Mouse (Mus musculus) CH12.LX (cell line): ENCODE measurements around the gene Srarp. TPM values are rescaled to one million over a fixed set of nuclear protein-coding genes. Genes with fewer than 3 reads are reported as not detected.

Experiments used
- DNase-seq: peaks from one replicate; pipeline ENCODE4 v3.0.0-alpha.2; 2013; ENCODE audit errors: extremely low read depth
- H3K27ac ChIP-seq: 2 replicates; pipeline ENCODE4 v1.5.1; 2012; ENCODE audit warnings: low read depth, mild to moderate bottlenecking, control low read depth, moderate library complexity; ENCODE audit not compliant: insufficient read depth
- H3K27me3 ChIP-seq: replicated peaks from 2 replicates; pipeline ENCODE3; 2012; ENCODE audit warnings: inconsistent platforms
- H3K36me3 ChIP-seq, 2 experiments: replicated peaks in 1 of 2; 2 replicates each; pipeline versions ENCODE3 to v1.6.1; 2012; ENCODE audit warnings: inconsistent platforms in 1 of 2, low read length in 1 of 2, mild to moderate bottlenecking in 1 of 2, mixed read lengths in 1 of 2, moderate library complexity in 1 of 2; ENCODE audit not compliant: control insufficient read depth in 1 of 2, insufficient read depth in 1 of 2
- H3K4me1 ChIP-seq, 2 experiments: 2 replicates each; pipeline ENCODE4 v1.6.1; 2012; ENCODE audit warnings: inconsistent platforms in 1 of 2, moderate library complexity in 1 of 2; ENCODE audit not compliant: insufficient read depth in 2 of 2, control insufficient read depth in 1 of 2
- H3K4me2 ChIP-seq: 2 replicates; pipeline ENCODE4 v1.6.1; 2012; ENCODE audit warnings: low read depth, mild to moderate bottlenecking, control low read depth; ENCODE audit not compliant: poor library complexity, insufficient read depth, severe bottlenecking
- H3K4me3 ChIP-seq, 3 experiments: fragments of 150-350 bp in 1 of 3; sonication (generic) in 1 of 3; replicated peaks in 1 of 3; 2 replicates each; pipeline versions ENCODE3 to v1.5.1; 2011 to 2012; ENCODE audit warnings: low read depth in 2 of 3, low read length in 2 of 3, mild to moderate bottlenecking in 2 of 3, moderate library complexity in 2 of 3, control low read depth in 1 of 3, improper control_type of control experiment in 1 of 3, inconsistent platforms in 1 of 3, mixed read lengths in 1 of 3; ENCODE audit not compliant: poor library complexity in 1 of 3
- H3K79me2 ChIP-seq: replicated peaks from 2 replicates; pipeline ENCODE4 v1.6.1; 2012; ENCODE audit warnings: mild to moderate bottlenecking, moderate library complexity; ENCODE audit not compliant: control insufficient read depth, poor library complexity, insufficient read depth, severe bottlenecking; ENCODE audit errors: extremely low read depth
- H3K9ac ChIP-seq: 2 replicates; pipeline ENCODE4 v1.6.1; 2012; ENCODE audit warnings: low read depth, mild to moderate bottlenecking, control low read depth, moderate library complexity; ENCODE audit not compliant: insufficient read depth
- H3K9me3 ChIP-seq: replicated peaks from 2 replicates; pipeline ENCODE3; 2012; ENCODE audit warnings: low read length, inconsistent platforms, mixed read lengths
- BHLHE40 ChIP-seq: IDR thresholded peaks from 2 replicates; pipeline ENCODE4 v1.6.1; 2011; ENCODE audit warnings: mild to moderate bottlenecking, low read depth, low read length, improper control_type of control experiment
- CHD1 ChIP-seq: IDR thresholded peaks from 2 replicates; pipeline ENCODE4 v1.6.1; 2012; ENCODE audit warnings: low read depth, low read length, improper control_type of control experiment, inconsistent platforms
- CTCF ChIP-seq, 2 experiments: IDR thresholded peaks in 1 of 2; conservative IDR thresholded peaks in 1 of 2; 2 replicates each; pipeline ENCODE4 v1.5.1; 2011 to 2012; ENCODE audit warnings: low read depth in 2 of 2, low read length in 2 of 2, improper control_type of control experiment in 1 of 2, inconsistent platforms in 1 of 2, mild to moderate bottlenecking in 1 of 2, moderate library complexity in 1 of 2
- E2F4 ChIP-seq: IDR thresholded peaks from 2 replicates; pipeline ENCODE4 v1.6.1; 2011; ENCODE audit warnings: low read depth, low read length, improper control_type of control experiment; ENCODE audit not compliant: insufficient replicate concordance
- ETS1 ChIP-seq: conservative IDR thresholded peaks from 2 replicates; pipeline ENCODE4 v1.6.1; 2012; ENCODE audit warnings: low read depth, mild to moderate bottlenecking, inconsistent platforms, low read length, improper control_type of control experiment, moderate library complexity
- HCFC1 ChIP-seq: IDR thresholded peaks from 2 replicates; pipeline ENCODE4 v1.6.1; 2012; ENCODE audit warnings: low read depth, mild to moderate bottlenecking, inconsistent platforms, low read length, improper control_type of control experiment
- IRF4 ChIP-seq: IDR thresholded peaks from 2 replicates; pipeline ENCODE4 v1.6.1; 2014; ENCODE audit warnings: low read depth, mild to moderate bottlenecking, inconsistent platforms, low read length, improper control_type of control experiment
- POLR2A ChIP-seq: IDR thresholded peaks from 2 replicates; pipeline ENCODE4 v1.6.1; 2011; ENCODE audit warnings: low read depth, mild to moderate bottlenecking, improper control_type of control experiment, low read length
- RCOR1 ChIP-seq: conservative IDR thresholded peaks from 2 replicates; pipeline ENCODE4 v1.6.1; 2012; ENCODE audit warnings: low read depth, mild to moderate bottlenecking, inconsistent platforms, low read length, improper control_type of control experiment
- SIN3A ChIP-seq: IDR thresholded peaks from 2 replicates; pipeline ENCODE4 v1.6.1; 2012; ENCODE audit warnings: low read length, improper control_type of control experiment, inconsistent platforms
- TBP ChIP-seq: conservative IDR thresholded peaks from 2 replicates; pipeline ENCODE4 v1.6.1; 2011; ENCODE audit warnings: low read depth, low read length, improper control_type of control experiment
- USF1 ChIP-seq: IDR thresholded peaks from 2 replicates; pipeline ENCODE4 v1.6.1; 2014; ENCODE audit warnings: low read depth, mild to moderate bottlenecking, inconsistent platforms, low read length, improper control_type of control experiment
- ZC3H11A ChIP-seq: IDR thresholded peaks from 2 replicates; pipeline ENCODE4 v1.6.1; 2012; ENCODE audit warnings: low read depth, mild to moderate bottlenecking, inconsistent platforms, low read length, improper control_type of control experiment
- ZKSCAN1 ChIP-seq: IDR thresholded peaks from 2 replicates; pipeline ENCODE4 v1.6.1; 2012; ENCODE audit warnings: low read depth, inconsistent platforms, low read length, improper control_type of control experiment, borderline replicate concordance
- ZMIZ1 ChIP-seq: IDR thresholded peaks from 2 replicates; pipeline ENCODE4 v1.6.1; 2012; ENCODE audit warnings: low read depth, mild to moderate bottlenecking, inconsistent platforms, low read length, improper control_type of control experiment
- dilution Hi-C: fragments of 300-500 bp; cut with MboI; formaldehyde crosslinking; loops from 2 replicates; pipeline ENCODE4 v1.14.3; 2020; ENCODE audit warnings: low sequenced_read_pairs; ENCODE audit not compliant: extremely low pct_unique_long_range_greater_than_20kb, extremely low pct_ligation_motif_present
- in situ Hi-C: fragments of 300-500 bp; cut with MboI; formaldehyde crosslinking; loops from 3 replicates; pipeline ENCODE4 v1.14.3; 2019; ENCODE audit warnings: low sequenced_read_pairs, low pct_ligation_motif_present, low pct_unique_long_range_greater_than_20kb, mixed read lengths
- polyA plus RNA-seq: library from polyadenylated mRNA; unstranded; fragments of >175 nt; gene quantifications from 2 replicates; pipeline ENCODE4 v1.2.1, GENCODE M21; 2012; ENCODE audit warnings: low read depth; ENCODE audit not compliant: insufficient read length
- total RNA-seq, 2 experiments: library from RNA; depleted of rRNA; stranded (reverse); fragments of 300-350 nt in 1 of 2; fragments of >200 nt in 1 of 2; gene quantifications; 2 replicates each; pipeline ENCODE4 v1.2.3; 2012 to 2014

Srarp gene
- total and polyA plus RNA-seq, 3 experiments: not detected

DNA sequence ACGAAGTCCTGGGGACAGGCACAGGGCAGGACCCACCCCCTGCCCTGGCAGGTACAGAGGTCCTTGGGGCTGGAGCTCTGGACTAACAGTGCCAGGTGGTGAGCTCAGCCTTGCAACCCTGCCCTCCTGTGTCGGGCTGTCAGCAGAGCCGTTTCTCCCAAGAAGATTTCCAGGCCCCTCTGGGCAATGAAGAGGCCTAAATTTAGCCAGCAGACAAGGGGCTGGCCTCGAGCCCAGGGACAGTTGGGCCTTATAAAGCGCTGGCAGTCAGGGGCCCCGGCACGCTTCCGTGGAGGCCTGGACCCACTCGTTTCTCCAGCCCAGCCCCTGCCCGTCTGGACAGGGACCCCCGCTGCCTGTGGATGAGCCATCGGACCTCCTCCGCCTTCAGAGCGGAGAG is 14.5 kb downstream of the Srarp start:
- DNase-seq: no peak
- Histone ChIP-seq H3K4me3 (no peak overlapping the region), H3K4me2 (no peak overlapping the region), H3K79me2 (no peaks in the 10 kb centered on the region), H3K4me1 (peaks cover 9 to 56% of the 10 kb centered on the region in 2 experiments), H3K27me3 (no peaks in the 10 kb centered on the region), H3K9ac (no peak overlapping the region), H3K27ac (no peak overlapping the region), H3K36me3 (no peaks in the 10 kb centered on the region), H3K9me3 (no peaks in the 10 kb centered on the region)
- dilution Hi-C loops (no loop called here), in situ Hi-C loops (loop anchor here (25.0 kb wide), 2 partner anchors 541 to 666 kb away; partner anchors contain the start of gene Tmem51)
- TF ChIP-seq SIN3A (no peak), CHD1 (no peak), BHLHE40 (no peak), ETS1 (no peak), RCOR1 (no peak), USF1 (no peak), ZMIZ1 (no peak), HCFC1 (no peak), IRF4 (no peak), ZKSCAN1 (no peak), ZC3H11A (no peak), POLR2A (no peak)

DNA sequence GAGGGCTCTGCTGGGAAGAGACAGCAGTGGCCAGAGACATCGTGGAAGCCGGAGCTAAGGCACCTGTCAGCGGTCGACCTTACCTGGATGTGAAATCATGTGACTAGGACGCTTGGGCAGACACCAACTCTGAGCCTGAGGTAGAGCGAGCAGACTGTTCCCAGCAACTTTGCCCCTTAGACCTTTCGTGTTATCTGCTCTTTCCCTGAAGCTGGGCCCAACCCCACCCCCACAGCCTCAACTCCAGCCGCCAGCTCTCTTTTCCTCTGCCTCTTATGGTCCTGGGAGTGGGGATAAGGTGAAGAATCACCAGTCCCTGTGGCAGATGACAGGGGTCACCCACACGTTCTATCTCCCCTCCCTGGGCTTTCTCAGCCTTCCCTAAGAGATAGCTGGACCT is 15.0 kb downstream of the Srarp start:
- no peaks in the 10 kb centered on the region for H3K27me3 ChIP-seq
- no peak overlapping the region for H3K4me3 ChIP-seq
- dilution Hi-C loops (no loop called here), in situ Hi-C loops (loop anchor here (25.0 kb wide), 2 partner anchors 541 to 666 kb away; partner anchors contain the start of gene Tmem51)
- H3K4me2 ChIP-seq: no peak overlapping the region
- H3K9ac ChIP-seq: no peak overlapping the region
- DNase-seq: no peak
- H3K79me2 ChIP-seq: no peaks in the 10 kb centered on the region
- no peak overlapping the region for H3K27ac ChIP-seq
- no peaks in the 10 kb centered on the region for H3K36me3 ChIP-seq
- TF ChIP-seq POLR2A: no peak
- TF ChIP-seq TBP: no peak
- TF ChIP-seq E2F4: no peak
- no peak for TF ChIP-seq CTCF (conservative IDR thresholded peaks at IDR 0.05 in 1 of 2, IDR thresholded peaks at IDR 0.05 in 1 of 2; ENCODE audit: low read depth in 2 of 2, low read length in 2 of 2)
- H3K4me1 ChIP-seq: peaks cover 9 to 55% of the 10 kb centered on the region in 2 experiments
- H3K9me3 ChIP-seq: no peaks in the 10 kb centered on the region
